Mouse (Mus musculus) spleen, postnatal 4 days (tissue): ENCODE results near the gene Laptm5.

Experiments
- DNase-seq, 2 experiments: peaks; one replicate each; pipeline ENCODE4 v3.0.0; 2022; ENCODE audit warnings: low spot score in 2 of 2

Laptm5 gene

GRCm38 (mm10) chr4:130920951-130921693 is 8.2 kb downstream of the Laptm5 start:
- peak in 1 of 2 experiments; percentile 59 for DNase-seq

GRCm38 (mm10) chr4:130921986-130922385 is 9.1 kb downstream of the Laptm5 start:
- DNase-seq = no peak

- no peak for DNase-seq
Observed at GRCm38 (mm10) chr4:130926274-130926673, 13.3 kb downstream of the Laptm5 start.

GRCm38 (mm10) chr4:130927821-130928220 is 14.9 kb downstream of the Laptm5 start:
- no peak for DNase-seq

- DNase-seq = no peak
Observed at GRCm38 (mm10) chr4:130942644-130943043, 29.7 kb downstream of the Laptm5 start.

- no peak for DNase-seq
Observed at GRCm38 (mm10) chr4:130944112-130944511, 31.2 kb downstream of the Laptm5 start, which contains the start of gene Matn1. Matn1 (plus strand) TSS chr4:130944385.

- no peak for DNase-seq
Observed at GRCm38 (mm10) chr4:130944779-130945178, 31.9 kb downstream of the Laptm5 start.

- no peak for DNase-seq
Observed at GRCm38 (mm10) chr4:130947094-130947647, 34.2 kb downstream of the Laptm5 start.

GRCm38 (mm10) chr4:130949821-130950384 is 37.0 kb downstream of the Laptm5 start:
- DNase-seq = no peak

GRCm38 (mm10) chr4:130952531-130952930 is 39.6 kb downstream of the Laptm5 start:
- DNase-seq = no peak

- DNase-seq = no peak
Observed at GRCm38 (mm10) chr4:130957156-130957555, 44.2 kb downstream of the Laptm5 start.

- DNase-seq = no peak
Observed at GRCm38 (mm10) chr4:130958812-130959211, 45.9 kb downstream of the Laptm5 start.

- no peak for DNase-seq
Observed at GRCm38 (mm10) chr4:130959678-130960077, 46.8 kb downstream of the Laptm5 start.

- DNase-seq = peak; percentile 71 to 92
Observed at GRCm38 (mm10) chr4:130960118-130960734, 47.3 kb downstream of the Laptm5 start.

- DNase-seq = no peak
Observed at GRCm38 (mm10) chr4:130971278-130971677, 58.4 kb downstream of the Laptm5 start.

GRCm38 (mm10) chr4:130972421-130972829 is 59.5 kb downstream of the Laptm5 start:
- no peak for DNase-seq

GRCm38 (mm10) chr4:130973332-130974263 is 60.7 kb downstream of the Laptm5 start:
- DNase-seq = no peak

- DNase-seq = no peak
Observed at GRCm38 (mm10) chr4:130978981-130979380, 66.1 kb downstream of the Laptm5 start.

- no peak for DNase-seq
Observed at GRCm38 (mm10) chr4:130984416-130985182, 71.7 kb downstream of the Laptm5 start.
